Mouse (Mus musculus) spleen, adult 2 months (tissue): ENCODE data around the gene Plau. TPM values are rescaled to one million over a fixed set of nuclear protein-coding genes. Genes with fewer than 3 reads are reported as not detected.

Experiments
- DNase-seq, 2 experiments: peaks; one replicate each; pipeline versions ENCODE4 v3.0.0 to v3.0.0-alpha.2; 2012 to 2021; ENCODE audit warnings: low spot score in 2 of 2, low read depth in 1 of 2
- H3K27ac ChIP-seq: fragments of 200-500 bp; 2 replicates; pipeline ENCODE4 v1.5.1; 2012; ENCODE audit warnings: low read length, inconsistent platforms; ENCODE audit not compliant: insufficient read depth
- H3K27me3 ChIP-seq: fragments of 200-500 bp; 2 replicates; pipeline ENCODE4 v1.6.1; 2012; ENCODE audit warnings: mild to moderate bottlenecking, moderate library complexity, low read length, inconsistent platforms; ENCODE audit not compliant: control insufficient read depth, insufficient read depth
- H3K36me3 ChIP-seq: fragments of 200-500 bp; 2 replicates; pipeline ENCODE4 v1.6.1; 2012; ENCODE audit warnings: mild to moderate bottlenecking, low read length, inconsistent platforms; ENCODE audit not compliant: control insufficient read depth, insufficient read depth
- H3K4me1 ChIP-seq: fragments of 200-500 bp; 2 replicates; pipeline ENCODE4 v1.6.1; 2011; ENCODE audit warnings: inconsistent platforms; ENCODE audit not compliant: control insufficient read depth, insufficient read depth, insufficient read length
- H3K4me3 ChIP-seq: fragments of 200-500 bp; 2 replicates; pipeline ENCODE4 v1.5.1; 2011; ENCODE audit warnings: mild to moderate bottlenecking, inconsistent platforms; ENCODE audit not compliant: insufficient read depth, insufficient read length; ENCODE audit errors: extremely low read depth
- CTCF ChIP-seq: fragments of 200-500 bp; IDR thresholded peaks from 2 replicates; pipeline ENCODE4 v1.5.1; 2011; ENCODE audit warnings: mild to moderate bottlenecking, inconsistent platforms; ENCODE audit not compliant: insufficient read depth, insufficient read length, insufficient replicate concordance; ENCODE audit errors: extremely low read depth
- POLR2A ChIP-seq: fragments of 200-500 bp; IDR thresholded peaks from 2 replicates; pipeline ENCODE4 v1.6.1; 2011; ENCODE audit warnings: low read depth, low read length, inconsistent platforms
- WGBS: fragments of 180-500 bp; shearing (Covaris S2); methylation state at CpG from one replicate; pipeline ENCODE4 v1.1.7; 2018; 5-methylcytosine and 5-hydroxymethylcytosine counted together
- polyA plus RNA-seq: library from polyadenylated mRNA; depleted of rRNA; stranded (reverse); fragments of >200 nt; gene quantifications from 2 replicates; pipeline ENCODE4 v1.2.3, GENCODE M21; 2012

Plau gene
- polyA plus RNA-seq, 1 experiment: 1.2 TPM

DNA sequence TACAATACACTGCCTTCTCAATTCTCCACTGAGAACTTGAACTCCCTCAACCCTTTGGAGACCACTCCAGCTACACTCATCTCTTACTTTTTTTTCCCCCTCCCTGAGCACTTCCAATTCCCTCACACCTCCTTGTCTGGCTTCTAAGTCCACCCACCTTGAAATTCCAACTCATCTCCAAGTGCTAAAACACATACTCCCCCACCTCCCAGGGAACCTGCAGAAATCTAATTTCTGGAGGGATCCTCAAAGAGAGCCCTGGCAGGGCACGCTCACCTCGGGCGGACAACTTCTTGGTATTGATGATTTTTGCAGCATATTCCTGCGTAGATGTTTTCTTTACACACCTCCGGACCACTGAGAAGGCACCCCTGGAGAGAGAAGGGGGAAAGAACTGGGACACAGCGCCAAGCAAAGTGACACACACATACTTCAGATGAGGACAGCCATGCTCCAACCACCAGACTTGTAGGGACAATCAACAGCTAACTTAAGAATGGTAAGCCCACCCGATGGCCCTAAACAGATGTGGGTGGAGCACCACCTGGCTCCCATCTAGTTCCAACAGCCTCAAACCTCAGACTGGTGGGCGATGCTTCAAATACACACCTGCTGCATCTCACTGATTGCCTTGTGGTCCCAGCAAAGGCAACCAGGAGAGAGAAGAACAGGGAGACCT lies 44.1 kb upstream of the Plau start:
- H3K4me3 ChIP-seq: peak overlapping the region; percentile 98; the same call in 1 of the 2 replicates
- H3K27ac ChIP-seq: no peak overlapping the region
- 67% methylated on average over 8 of the region's 8 CpGs for WGBS
- H3K27me3 ChIP-seq: no peaks in the 10 kb centered on the region
- DNase-seq: no peak
- H3K4me1 ChIP-seq: peaks cover 23% of the 10 kb centered on the region
- no peaks in the 10 kb centered on the region for H3K36me3 ChIP-seq
- TF ChIP-seq POLR2A (no peak), CTCF (no peak)

DNA sequence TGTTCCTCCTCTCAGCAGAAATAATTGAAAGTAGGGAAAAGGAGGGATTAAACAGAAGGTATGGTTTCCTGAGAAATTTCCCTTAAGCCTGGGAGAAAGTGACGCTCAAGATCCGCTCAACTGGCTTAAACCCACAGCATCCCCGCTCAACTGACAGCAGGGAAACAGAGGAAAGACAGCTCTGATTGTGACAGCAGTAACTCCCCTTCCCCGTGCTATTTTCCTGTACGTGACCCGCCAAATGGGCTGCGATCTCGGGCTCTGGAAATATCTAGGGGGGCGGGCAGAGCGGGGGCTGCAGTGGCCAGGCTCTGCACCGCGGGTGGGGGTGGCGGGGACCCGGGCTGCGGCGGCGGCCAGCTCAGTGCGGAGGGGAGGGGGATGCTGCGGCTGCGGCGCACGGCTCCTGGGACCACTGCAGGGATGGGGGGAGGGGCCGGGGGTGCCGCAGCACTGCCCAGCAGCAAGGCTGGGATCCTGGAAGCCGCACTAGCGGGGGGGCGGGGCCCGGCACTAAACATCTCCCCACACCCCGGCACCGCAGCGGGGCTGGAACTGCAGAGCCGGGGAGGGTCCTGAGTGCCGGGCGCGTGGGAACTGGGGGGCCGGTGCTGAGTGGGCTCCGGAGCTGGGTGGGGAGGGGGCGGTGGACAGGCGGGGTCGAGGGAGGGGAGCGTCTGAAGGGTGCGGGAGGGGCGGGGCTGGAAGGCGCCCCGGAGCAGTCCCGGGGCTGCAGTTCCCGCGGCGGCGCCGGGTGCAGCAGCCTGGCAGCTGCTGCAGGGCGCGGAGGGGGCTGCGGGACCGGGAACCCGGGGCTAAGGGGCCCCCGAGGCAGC lies 43.3 kb upstream of the Plau start:
- Histone ChIP-seq H3K27ac (no peak overlapping the region), H3K27me3 (no peaks in the 10 kb centered on the region), H3K4me1 (peaks cover 23% of the 10 kb centered on the region), H3K4me3 (peak overlapping the region; percentile 98), H3K36me3 (no peaks in the 10 kb centered on the region)
- peak in 1 of 2 experiments; percentile 21 for DNase-seq
- TF ChIP-seq CTCF (no peak), POLR2A (no peak)
- WGBS: 1% methylated on average over 47 of the region's 57 CpGs

DNA sequence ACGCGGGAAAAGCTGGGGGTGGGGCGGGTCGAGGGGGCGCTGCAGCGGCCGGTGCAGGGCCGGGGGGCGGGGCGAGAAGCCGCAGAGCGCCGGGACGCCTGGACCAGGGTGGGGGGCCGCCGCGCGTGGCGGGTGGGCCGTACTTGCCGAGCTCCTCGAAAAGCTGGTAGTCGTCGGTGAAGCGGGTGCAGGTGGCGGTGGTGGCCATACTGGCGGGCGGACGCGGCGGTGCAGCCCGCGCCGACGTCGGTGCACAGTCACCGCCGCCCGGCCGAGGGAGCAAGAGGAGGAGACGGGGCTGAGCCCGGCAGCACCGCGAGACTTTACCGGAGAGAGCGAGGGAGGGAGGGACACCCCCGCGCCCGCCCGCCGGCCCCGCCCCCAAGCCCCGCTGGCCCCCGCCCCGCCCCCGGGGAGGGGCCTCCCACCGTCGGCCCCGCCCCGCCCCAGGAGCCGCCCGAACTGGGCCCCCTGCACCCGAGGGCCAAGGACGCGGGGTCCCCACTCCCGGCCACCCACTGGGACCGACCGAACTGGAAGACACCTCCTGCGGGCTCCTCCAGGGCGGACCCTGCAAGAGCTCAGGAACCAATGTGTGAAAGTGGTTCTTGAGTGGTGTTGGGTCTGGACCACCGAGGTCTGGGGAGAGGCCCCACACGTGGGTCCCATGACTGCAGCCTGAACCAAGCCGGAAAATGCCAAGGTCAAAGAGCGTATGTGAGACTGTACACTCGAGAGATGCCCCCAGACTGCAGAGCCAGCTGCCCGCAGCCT lies 42.5 kb upstream of the Plau start, which contains the start of gene Camk2g:
Camk2g (minus strand) TSS at position 331 of the 774 bp plus-strand sequence.
- Histone ChIP-seq H3K4me3 (peak within 1 kb of the TSS; percentile 98), H3K27me3 (no peaks in the 10 kb centered on the region), H3K4me1 (peaks cover 23% of the 10 kb centered on the region), H3K36me3 (no peaks in the 10 kb centered on the region), H3K27ac (peak within 1 kb of the TSS; percentile 63)
- TF ChIP-seq CTCF (no peak), POLR2A (0 out of 2 replicates have a peak, but pooled peaks have one; percentile 2)
- WGBS: under 1% methylated on average over 49 of the region's 76 CpGs
- DNase-seq: peak; percentile 68 to 82

DNA sequence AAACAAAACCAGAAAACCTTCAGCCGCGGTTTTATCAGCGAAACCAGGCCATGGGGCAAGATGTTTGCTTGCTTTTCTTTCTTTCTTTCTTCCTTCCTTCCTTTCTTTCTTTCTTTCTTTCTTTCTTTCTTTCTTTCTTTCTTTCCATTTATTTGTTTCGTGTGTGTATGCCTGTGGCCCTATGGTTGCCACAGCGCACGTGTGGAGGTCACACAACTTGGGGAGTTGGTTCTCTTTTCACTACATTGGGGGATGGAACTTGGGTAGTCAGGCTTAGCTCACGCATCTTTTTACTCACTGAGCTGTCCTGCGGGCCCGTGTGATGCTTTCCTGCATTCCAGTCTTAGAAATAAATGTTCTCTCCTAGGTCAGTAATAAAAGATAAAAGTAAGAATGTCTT lies 41.9 kb upstream of the Plau start:
- Histone ChIP-seq H3K36me3 (no peaks in the 10 kb centered on the region), H3K27me3 (no peaks in the 10 kb centered on the region), H3K4me1 (peaks cover 23% of the 10 kb centered on the region), H3K27ac (no peak overlapping the region), H3K4me3 (peak overlapping the region; percentile 67)
- TF ChIP-seq POLR2A (no peak), CTCF (no peak)
- no peak for DNase-seq
- 11% methylated on average over 9 of the region's 9 CpGs for WGBS

DNA sequence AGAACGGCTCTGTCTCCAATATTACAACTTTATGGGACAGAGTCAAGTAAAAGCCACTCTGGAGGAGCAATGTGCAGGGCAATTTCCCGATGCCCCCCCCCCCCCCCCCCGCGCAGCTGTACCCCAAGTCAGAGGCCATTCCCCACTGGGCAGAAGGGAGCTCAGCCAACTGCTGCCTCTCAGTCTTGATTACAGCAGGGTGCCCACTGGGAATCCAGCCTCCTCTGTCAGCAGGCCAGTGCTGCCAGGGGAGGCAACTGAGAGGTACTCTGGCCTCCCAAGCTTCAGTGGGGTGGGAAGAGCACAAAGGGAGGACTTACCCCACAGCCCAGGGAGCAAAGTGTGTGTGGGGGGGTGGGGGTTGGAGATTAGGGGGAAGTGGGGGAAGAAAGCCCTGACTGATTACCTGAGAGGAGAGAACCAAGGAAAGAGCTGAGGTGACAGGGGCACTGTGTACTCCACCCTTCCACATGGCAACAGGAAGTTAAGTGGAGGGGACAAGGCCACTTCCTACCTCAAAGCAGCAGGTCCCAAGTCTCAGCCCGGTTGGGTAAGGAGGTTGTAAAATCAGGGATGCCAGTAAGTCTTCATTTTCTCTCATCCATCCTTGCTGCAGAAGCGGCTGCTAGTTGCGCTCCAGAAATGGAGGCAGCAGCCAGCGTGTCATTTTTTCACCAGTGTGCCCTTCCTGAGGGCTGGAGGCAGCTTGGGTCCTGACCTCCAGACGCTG lies 40.9 kb upstream of the Plau start:
- Histone ChIP-seq H3K27me3 (no peaks in the 10 kb centered on the region), H3K27ac (no peak overlapping the region), H3K4me1 (peaks cover 23% of the 10 kb centered on the region), H3K36me3 (no peaks in the 10 kb centered on the region), H3K4me3 (no peak overlapping the region)
- TF ChIP-seq CTCF (no peak), POLR2A (no peak)
- WGBS: 56% methylated on average over 9 of the region's 9 CpGs
- DNase-seq: no peak

DNA sequence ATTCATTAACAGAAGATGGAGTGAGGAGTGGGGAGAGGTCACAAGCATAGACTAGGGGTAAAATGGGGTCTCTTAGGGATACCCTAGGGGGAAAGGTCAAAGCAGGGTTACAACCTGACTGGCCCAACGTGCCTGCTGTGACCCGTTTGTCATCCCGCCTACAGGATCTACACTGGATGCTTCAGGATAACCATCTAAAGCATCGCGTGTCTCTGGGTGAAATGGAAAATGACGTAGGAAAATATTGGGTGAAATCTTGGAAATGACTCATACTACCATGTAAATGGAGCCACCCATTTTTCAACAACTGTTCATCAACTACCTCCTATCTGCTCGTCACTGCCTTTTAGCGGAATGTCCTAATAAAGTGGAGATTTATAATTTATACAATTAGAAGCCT lies 40.3 kb upstream of the Plau start:
- H3K27ac ChIP-seq: no peak overlapping the region
- no peaks in the 10 kb centered on the region for H3K36me3 ChIP-seq
- H3K4me1 ChIP-seq: peaks cover 23% of the 10 kb centered on the region
- no peak for DNase-seq
- no peaks in the 10 kb centered on the region for H3K27me3 ChIP-seq
- WGBS: 93% methylated on average over 8 of the region's 8 CpGs
- TF ChIP-seq POLR2A: no peak
- no peak for TF ChIP-seq CTCF
- no peak overlapping the region for H3K4me3 ChIP-seq
